Mouse (Mus musculus) embryonic fibroblast, embryonic 13.5 days (primary cell): ENCODE data around the gene Etl4. TPM values are rescaled to one million over a fixed set of nuclear protein-coding genes. Genes with fewer than 3 reads are reported as not detected.

ENCODE experiments used
- H3K27ac ChIP-seq: 2 replicates; pipeline ENCODE4 v1.5.1; 2012; ENCODE audit warnings: low read length, control low read depth, inconsistent platforms; ENCODE audit not compliant: insufficient read depth
- H3K4me1 ChIP-seq: 2 replicates; pipeline ENCODE4 v1.6.1; 2011; ENCODE audit warnings: low read length; ENCODE audit not compliant: control insufficient read depth, insufficient read depth
- H3K4me3 ChIP-seq: 2 replicates; pipeline ENCODE4 v1.5.1; 2011; ENCODE audit warnings: mild to moderate bottlenecking, control low read depth, low read length; ENCODE audit not compliant: insufficient read depth
- CTCF ChIP-seq: IDR thresholded peaks from 2 replicates; pipeline ENCODE4 v1.5.1; 2011; ENCODE audit warnings: mild to moderate bottlenecking, control low read depth, low read length, moderate library complexity, borderline replicate concordance; ENCODE audit not compliant: insufficient read depth
- POLR2A ChIP-seq: IDR thresholded peaks from 2 replicates; pipeline ENCODE4 v1.6.1; 2011; ENCODE audit warnings: low read depth, mild to moderate bottlenecking, control low read depth, low read length, moderate library complexity
- polyA plus RNA-seq: library from polyadenylated mRNA; stranded (reverse); fragments of >200 nt; gene quantifications from 2 replicates; pipeline ENCODE4 v1.2.4, GENCODE M21; 2011; ENCODE audit warnings: low read depth; ENCODE audit not compliant: missing spikeins, insufficient read length

Etl4 gene
- polyA plus RNA-seq, 1 experiment, result 44.0 TPM

GRCm38 (mm10) chr2:20547349-20547677, 637.7 kb downstream of the Etl4 start:
- H3K4me3 ChIP-seq, result peak overlapping the region; percentile 11; the same call in 1 of the 2 replicates
- TF ChIP-seq CTCF (no peak), POLR2A (no peak)
- H3K27ac ChIP-seq, result peak overlapping the region; percentile 49; the same call in 1 of the 2 replicates

DNA sequence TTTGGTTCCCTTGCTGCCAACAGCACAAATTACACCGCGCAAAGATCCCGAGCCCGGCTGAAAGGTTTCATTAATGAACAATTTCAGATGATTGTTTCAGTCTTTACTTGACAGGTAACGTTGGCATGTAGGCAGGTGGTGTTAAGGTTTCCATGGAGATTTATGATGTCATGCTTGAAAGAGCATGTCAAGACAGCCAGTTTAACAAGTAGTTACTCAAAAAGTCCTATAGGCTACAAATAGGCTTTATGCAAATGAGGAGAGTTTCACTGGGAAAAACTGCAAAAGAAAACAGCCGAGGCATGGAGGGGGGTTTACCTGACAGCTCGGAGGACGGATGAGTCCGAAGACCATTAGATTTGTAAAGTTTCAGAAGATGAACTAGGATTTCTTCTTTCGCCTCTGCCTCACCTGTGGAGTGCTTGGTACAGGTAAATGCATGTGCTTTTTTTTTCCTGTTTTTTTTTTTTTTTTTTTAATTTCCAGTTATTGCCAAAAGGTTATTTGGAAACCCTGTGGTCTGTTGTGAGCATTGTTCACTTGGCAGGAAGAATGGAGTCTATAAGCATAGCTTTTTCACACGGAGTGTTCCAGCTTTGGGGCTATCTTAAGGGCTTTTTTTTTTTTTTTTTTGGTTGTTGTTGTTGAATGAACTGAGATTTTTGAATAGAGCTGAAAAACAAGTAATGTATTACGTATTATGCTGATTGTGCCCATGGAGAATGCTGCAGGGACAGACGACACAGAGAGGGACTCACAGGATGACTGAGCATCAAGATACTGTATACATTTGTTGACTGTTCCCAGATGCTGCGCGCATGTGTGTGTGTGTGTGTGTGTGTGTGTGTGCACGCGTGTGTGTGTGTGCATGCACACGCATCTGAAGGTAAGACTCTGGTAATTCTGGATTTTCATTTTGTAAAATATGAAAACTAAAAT, 638.4 kb downstream of the Etl4 start:
- no peak for TF ChIP-seq POLR2A
- no peak for TF ChIP-seq CTCF
- Histone ChIP-seq H3K4me3 (peak overlapping the region; percentile 11; the same call in 1 of the 2 replicates), H3K4me1 (peaks cover 12% of the 10 kb centered on the region), H3K27ac (peak overlapping the region; percentile 49; the same call in 1 of the 2 replicates)

More at GRCm38 (mm10) chr2:20547349-20547677, 637.7 kb downstream of the Etl4 start:
- H3K4me1 ChIP-seq, result peaks cover 12% of the 10 kb centered on the region

GRCm38 (mm10) chr2:20549065-20549464, 639.5 kb downstream of the Etl4 start:
- H3K4me1 ChIP-seq, result peaks cover 12% of the 10 kb centered on the region
- no peak for TF ChIP-seq CTCF
- TF ChIP-seq POLR2A, result no peak
- H3K4me3 ChIP-seq, result no peak overlapping the region
- peak overlapping the region; percentile 90 for H3K27ac ChIP-seq

GRCm38 (mm10) chr2:20549996-20550395, 640.4 kb downstream of the Etl4 start:
- no peak overlapping the region for H3K4me3 ChIP-seq
- H3K27ac ChIP-seq, result 0 out of 2 replicates have a peak overlapping the region, but pooled peaks have one; percentile 3
- H3K4me1 ChIP-seq, result peaks cover 12% of the 10 kb centered on the region
- TF ChIP-seq POLR2A (no peak), CTCF (no peak)

DNA sequence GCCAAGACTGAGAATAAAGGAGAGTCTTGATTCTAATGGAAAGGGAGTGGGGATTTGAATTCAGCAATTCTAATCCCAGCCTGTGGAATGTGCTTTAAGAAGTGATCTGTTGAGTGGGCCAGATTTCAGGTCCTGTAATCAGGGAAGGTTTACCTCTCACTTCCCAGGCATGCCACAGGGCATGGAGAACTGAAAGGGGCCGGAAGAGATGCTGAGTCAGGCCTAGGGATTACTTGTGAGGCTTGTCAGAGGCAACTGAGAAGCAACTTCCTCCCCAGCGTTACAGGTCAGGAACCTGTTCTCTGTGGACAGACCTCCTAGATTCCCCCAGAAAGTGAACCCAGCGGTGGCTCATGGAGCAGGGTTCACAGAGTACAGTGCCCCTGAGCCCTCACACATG, 646.1 kb downstream of the Etl4 start:
- Histone ChIP-seq H3K4me1 (peaks cover 10% of the 10 kb centered on the region), H3K27ac (no peak overlapping the region), H3K4me3 (no peak overlapping the region)
- TF ChIP-seq POLR2A, result no peak
- no peak for TF ChIP-seq CTCF

DNA sequence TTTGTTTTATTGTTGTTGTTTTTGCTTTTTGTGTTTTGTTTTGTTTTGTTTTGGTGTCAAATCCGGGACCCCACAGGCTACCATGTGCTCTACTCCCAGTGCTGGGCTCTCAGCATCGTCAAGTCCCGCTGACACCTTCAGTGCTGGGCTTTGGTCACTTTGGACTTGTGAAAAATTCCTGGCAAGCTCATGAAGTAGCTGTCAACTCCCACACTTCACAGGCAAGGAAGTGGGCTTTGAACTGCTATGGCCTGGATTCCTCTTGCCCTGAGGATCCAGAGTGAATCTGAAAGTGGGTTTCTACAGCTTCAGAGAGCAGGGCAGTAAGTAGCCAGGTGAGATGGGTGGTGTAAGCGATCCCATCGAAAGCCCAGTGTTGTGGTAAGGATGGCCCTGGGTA, 649.5 kb downstream of the Etl4 start:
- Histone ChIP-seq H3K4me3 (no peak overlapping the region), H3K4me1 (peaks cover 16% of the 10 kb centered on the region), H3K27ac (peak overlapping the region; percentile 55)
- TF ChIP-seq POLR2A (no peak), CTCF (no peak)

DNA sequence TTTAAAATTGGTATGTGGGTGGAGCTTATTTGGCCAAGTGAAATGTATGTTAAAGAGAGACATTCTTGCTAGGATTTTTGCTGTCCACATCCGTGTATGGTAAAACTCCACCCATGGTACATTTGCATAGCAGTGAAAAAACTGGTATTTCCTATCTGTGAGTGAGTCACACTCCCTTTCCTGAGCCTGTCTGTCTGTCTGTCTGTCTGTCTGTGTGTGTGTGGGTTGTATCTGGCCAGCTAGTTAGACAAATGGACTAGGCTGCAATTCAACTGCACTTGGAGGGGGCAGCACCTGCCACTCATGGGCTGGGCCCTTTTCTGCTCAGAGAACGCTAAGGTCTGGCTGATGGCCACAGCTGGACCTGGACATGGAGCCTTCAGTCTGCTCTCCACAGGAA, 650.1 kb downstream of the Etl4 start:
- Histone ChIP-seq H3K4me1 (peaks cover 16% of the 10 kb centered on the region), H3K27ac (peak overlapping the region; percentile 55), H3K4me3 (no peak overlapping the region)
- TF ChIP-seq CTCF (no peak), POLR2A (no peak)

DNA sequence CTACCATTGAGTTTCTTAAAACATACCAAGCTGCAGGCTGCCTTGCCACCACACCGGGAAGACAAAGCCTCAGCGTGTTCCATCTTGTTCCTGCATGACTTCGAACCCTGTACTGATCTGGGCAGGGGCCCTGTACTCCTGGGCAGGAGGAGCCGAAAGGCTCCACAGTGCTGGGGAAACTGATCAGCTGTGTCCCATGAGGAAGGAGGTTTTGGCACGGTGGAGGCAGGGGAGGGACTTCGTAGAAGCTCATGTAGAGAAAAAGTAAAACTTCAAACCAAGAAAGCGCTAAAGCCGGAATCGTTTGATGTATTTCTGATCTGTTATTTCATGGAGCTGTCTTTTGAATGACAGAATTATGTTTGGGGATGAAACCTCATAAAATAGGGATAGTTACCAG, 651.0 kb downstream of the Etl4 start:
- no peak overlapping the region for H3K27ac ChIP-seq
- no peak for TF ChIP-seq POLR2A
- TF ChIP-seq CTCF, result no peak
- H3K4me3 ChIP-seq, result no peak overlapping the region
- peaks cover 16% of the 10 kb centered on the region for H3K4me1 ChIP-seq

DNA sequence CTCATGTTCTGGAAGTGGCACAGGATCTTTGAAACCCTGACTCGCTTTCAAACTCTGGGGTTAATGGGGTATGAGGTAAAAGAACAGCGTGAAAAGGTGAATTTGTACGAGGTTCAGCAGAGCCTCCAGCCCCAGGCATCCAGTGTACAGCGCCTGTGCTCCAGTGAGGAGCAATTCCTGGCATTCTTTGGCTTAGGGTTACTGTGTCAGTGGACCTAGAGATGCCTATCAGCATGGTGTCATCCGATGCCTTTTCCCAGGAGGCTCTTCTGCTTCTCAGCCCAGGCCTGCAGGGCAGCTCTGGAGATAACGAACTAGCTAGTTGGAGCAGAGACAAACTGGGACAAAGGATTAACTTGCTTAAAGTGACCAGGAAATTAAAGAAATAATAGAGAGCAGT, 653.5 kb downstream of the Etl4 start:
- TF ChIP-seq POLR2A, result no peak
- no peak for TF ChIP-seq CTCF
- peaks cover 16% of the 10 kb centered on the region for H3K4me1 ChIP-seq
- peak overlapping the region; percentile 36; the same call in 1 of the 2 replicates for H3K27ac ChIP-seq
- no peak overlapping the region for H3K4me3 ChIP-seq

GRCm38 (mm10) chr2:20568456-20568855, 658.9 kb downstream of the Etl4 start:
- H3K27ac ChIP-seq, result peak overlapping the region; percentile 73
- H3K4me3 ChIP-seq, result no peak overlapping the region
- H3K4me1 ChIP-seq, result no peaks in the 10 kb centered on the region
- TF ChIP-seq POLR2A, result no peak
- no peak for TF ChIP-seq CTCF

DNA sequence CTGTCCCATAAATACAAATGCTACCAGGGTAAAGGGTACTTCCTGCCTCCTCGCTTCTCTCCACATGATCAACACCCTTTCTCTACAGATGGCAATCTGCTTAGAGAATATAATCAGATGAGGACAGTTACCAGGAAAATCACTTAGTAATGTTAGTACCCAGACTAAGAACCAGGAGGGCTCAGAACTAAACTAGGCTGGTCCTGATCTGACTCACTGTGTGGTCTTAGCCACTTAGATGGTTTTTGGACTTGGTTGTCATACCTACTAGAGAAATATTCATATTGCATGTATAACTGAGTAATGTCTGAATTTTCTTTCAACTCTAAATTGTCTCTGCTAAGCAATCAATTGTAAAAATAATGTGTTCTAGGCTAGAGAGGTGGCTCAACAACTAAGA, 662.4 kb downstream of the Etl4 start:
- Histone ChIP-seq H3K27ac (no peak overlapping the region), H3K4me3 (no peak overlapping the region), H3K4me1 (no peaks in the 10 kb centered on the region)
- TF ChIP-seq CTCF (no peak), POLR2A (no peak)
